Mouse (Mus musculus): Measurements from ENCODE around the gene Arhgap24.

GRCm38 (mm10) chr5:102858047-102858446 lies 376.9 kb downstream of the Arhgap24 start:
- TF ChIP-seq CTCF (conservative IDR thresholded peaks at IDR 0.05; ENCODE audit: low read length) (no peak), NANOG (IDR thresholded peaks at IDR 0.05; ENCODE audit: borderline replicate concordance, low read length) (no peak), POU5F1 (IDR thresholded peaks at IDR 0.05; ENCODE audit: borderline replicate concordance, low read length) (no peak)

Measured in E14TG2a.4 (cell line).